Mouse (Mus musculus) left cerebral cortex, adult 9 months (tissue): Measurements from ENCODE around the gene Olfr911-ps1.

Experiments used
- DNase-seq, 2 experiments: peaks; one replicate each; pipeline ENCODE4 v3.0.0; 2022; ENCODE audit warnings: low spot score in 2 of 2

The Olfr911-ps1 gene

DNA sequence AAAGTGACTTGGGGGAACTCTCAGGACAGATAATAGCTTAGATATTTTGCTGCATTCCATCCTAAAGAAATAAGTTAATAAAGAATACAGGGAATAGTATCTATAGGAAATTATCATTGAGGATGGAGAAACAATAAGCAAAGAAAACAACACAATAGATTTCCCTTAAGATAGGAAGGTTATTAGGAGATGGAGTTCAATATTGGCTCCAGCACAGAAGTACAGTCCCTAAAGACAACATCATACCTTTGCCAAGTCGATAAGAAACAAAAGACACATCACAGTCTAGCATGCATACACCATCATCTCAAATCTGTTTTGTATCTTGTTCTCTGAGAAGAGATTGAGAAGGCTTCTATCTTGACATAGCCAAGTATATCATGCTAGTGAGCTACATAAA lies at the start of gene Olfr911-ps1:
Olfr911-ps1 (plus strand) TSS at position 301 of the 400 bp plus-strand sequence.
- no peak for DNase-seq

DNA sequence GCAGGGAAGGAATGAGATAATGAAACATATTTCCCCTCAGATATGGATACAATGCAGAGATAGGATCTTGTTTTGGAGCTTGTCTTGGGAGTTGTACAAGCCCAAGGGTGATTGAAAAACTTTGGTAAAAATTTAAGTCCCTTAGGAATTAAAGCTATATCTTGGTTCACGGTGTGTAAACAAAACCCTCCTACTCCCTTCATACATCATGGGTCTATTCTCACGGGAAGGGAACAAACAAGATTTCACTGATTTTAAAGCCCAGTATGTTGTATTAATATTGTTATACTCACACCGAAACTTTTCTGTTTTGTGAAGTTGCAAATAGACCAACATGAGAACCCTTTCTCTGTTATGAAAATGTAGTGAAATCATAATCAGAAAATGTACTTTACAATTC lies 34.6 kb upstream of the Olfr911-ps1 start, which contains the start of gene Olfr906:
Olfr906 (plus strand) TSS at position 301 of the 400 bp plus-strand sequence.
- DNase-seq = no peak

DNA sequence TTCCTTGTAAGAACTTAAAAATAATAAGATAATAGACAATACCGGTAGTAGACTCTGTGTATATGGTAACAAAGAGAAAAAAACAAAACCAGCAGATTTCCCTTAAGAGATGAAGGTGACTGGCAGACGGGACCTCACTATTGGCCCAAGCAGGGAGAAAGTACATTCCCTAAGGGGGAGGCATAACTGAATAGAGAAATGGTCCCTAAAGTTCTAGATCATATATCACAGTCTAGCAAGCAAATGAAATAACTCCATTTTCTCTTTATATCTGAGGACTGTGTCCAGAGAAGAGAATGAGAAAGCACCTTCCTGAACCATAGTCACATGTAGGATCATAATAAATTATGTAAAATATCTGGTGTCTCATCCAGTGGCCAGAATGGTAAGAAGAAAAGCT lies 25.9 kb upstream of the Olfr911-ps1 start, which contains the start of gene Olfr907:
Olfr907 (plus strand) TSS at position 301 of the 400 bp plus-strand sequence.
- no peak for DNase-seq

DNA sequence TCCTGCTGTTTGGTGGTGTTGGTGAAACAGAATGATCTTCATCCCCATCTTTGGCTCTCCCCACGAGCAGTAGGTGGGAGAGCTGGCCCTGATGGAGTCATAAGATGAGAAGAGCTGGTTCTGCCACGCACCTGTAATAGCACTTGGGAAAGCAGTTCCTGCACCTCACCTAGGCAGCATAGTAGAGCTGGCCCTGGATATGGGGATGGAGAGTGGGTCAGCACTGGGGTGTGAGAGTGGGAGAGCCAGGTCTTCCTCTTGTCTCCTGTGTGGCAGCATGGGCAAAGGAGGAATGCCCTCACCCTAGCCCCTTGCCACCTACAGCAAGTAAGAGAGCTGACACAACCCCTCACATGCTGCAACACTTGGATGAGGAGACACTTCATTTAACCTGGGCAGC lies 9.0 kb upstream of the Olfr911-ps1 start:
- DNase-seq = no peak

DNA sequence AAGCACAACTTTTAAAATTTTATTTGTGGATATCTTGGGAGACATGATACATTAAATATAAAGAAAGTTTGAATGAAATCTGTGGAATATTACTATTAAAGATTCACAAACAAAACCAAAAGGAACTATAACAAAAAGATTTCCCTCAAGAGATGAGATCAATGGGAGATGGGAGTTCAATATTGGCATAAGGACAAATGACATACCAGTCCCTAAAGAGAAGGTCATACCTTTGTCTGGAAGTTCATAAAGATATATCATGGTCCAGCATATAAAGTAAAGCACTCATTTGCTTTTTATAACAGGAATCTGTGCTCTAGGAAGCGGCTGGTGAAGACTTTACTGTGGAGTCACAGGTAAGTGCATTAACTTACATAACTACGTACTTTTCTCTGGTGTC lies 16.2 kb downstream of the Olfr911-ps1 start, which contains the start of gene Olfr910:
Olfr910 (plus strand) TSS at position 301 of the 400 bp plus-strand sequence.
- no peak for DNase-seq
